Mouse (Mus musculus): ENCODE results near the gene Emg1. TPM values are rescaled to one million over a fixed set of nuclear protein-coding genes. Genes with fewer than 3 reads are reported as not detected.
A peak's percentile ranks its signal among the peaks of the same experiment; 100 is the strongest.

Emg1 gene
- total and polyA plus RNA-seq, 3 experiments, result 51.8 to 78.8 (median 71.4) TPM

- intact Hi-C loops (cut with DNase I), result loop anchor here (2.0 to 5.0 kb wide), 2 partner anchors 57 to 105 kb away; partner anchors contain the start of gene Spsb2
These were observed 9.7 kb downstream of the Emg1 start for GRCm38 (mm10) chr6:124702102-124702783.

GRCm38 (mm10) chr6:124701338-124701737 lies 10.6 kb downstream of the Emg1 start:
- TF ChIP-seq EP300 (IDR thresholded peaks at IDR 0.05; ENCODE audit: insufficient read depth, low read depth, low read length), result no peak
- no peak for TF ChIP-seq POLR2A (IDR thresholded peaks at IDR 0.05; ENCODE audit: insufficient read depth, low read depth, low read length)
- TF ChIP-seq CTCF (IDR thresholded peaks at IDR 0.05), result peak; percentile 39
- intact Hi-C loops (cut with DNase I), result loop anchor here (5.0 kb wide), 1 partner anchor 106 kb away; the partner anchor contains the start of gene Spsb2
- no peaks in the 10 kb centered on the region for H3K27me3 ChIP-seq (ENCODE audit: control insufficient read depth, insufficient read depth, low read length)
- H3K36me3 ChIP-seq (ENCODE audit: control insufficient read depth, insufficient read depth, low read length), result peaks cover 2% of the 10 kb centered on the region
- peaks cover 11% of the 10 kb centered on the region; the same call in 1 of the 2 replicates for H3K4me1 ChIP-seq (ENCODE audit: control insufficient read depth, insufficient read depth, low read length)
- 76% methylated on average over 8 of the region's 8 CpGs for WGBS
- DNase-seq, result no peak
- no peak overlapping the region for H3K27ac ChIP-seq
- no peak overlapping the region for H3K4me3 ChIP-seq
- no peak overlapping the region for H3K9ac ChIP-seq (ENCODE audit: low read depth, low read length)
- no peaks in the 10 kb centered on the region for H3K79me2 ChIP-seq (replicated peaks; ENCODE audit: control insufficient read depth, insufficient read depth, low read length)

More at GRCm38 (mm10) chr6:124702102-124702783, 9.7 kb downstream of the Emg1 start:
- peaks cover 2% of the 10 kb centered on the region for H3K36me3 ChIP-seq (ENCODE audit: control insufficient read depth, insufficient read depth, low read length)
- no peak overlapping the region for H3K4me3 ChIP-seq
- no peak for DNase-seq
- no peaks in the 10 kb centered on the region for H3K79me2 ChIP-seq (replicated peaks; ENCODE audit: control insufficient read depth, insufficient read depth, low read length)
- TF ChIP-seq POLR2A (IDR thresholded peaks at IDR 0.05; ENCODE audit: insufficient read depth, low read depth, low read length), result no peak
- TF ChIP-seq EP300 (IDR thresholded peaks at IDR 0.05; ENCODE audit: insufficient read depth, low read depth, low read length), result no peak
- H3K27me3 ChIP-seq (ENCODE audit: control insufficient read depth, insufficient read depth, low read length), result no peaks in the 10 kb centered on the region
- WGBS, result 88% methylated on average over 17 of the region's 17 CpGs
- no peak overlapping the region for H3K9ac ChIP-seq (ENCODE audit: low read depth, low read length)
- H3K4me1 ChIP-seq (ENCODE audit: control insufficient read depth, insufficient read depth, low read length), result peaks cover 6% of the 10 kb centered on the region; the same call in 1 of the 2 replicates
- no peak overlapping the region for H3K27ac ChIP-seq

GRCm38 (mm10) chr6:124699962-124700610 lies 11.9 kb downstream of the Emg1 start:
- peak; percentile 75 to 87 for DNase-seq
- H3K27me3 ChIP-seq (ENCODE audit: control insufficient read depth, insufficient read depth, low read length), result no peaks in the 10 kb centered on the region
- H3K4me3 ChIP-seq, result no peak overlapping the region
- TF ChIP-seq POLR2A (IDR thresholded peaks at IDR 0.05; ENCODE audit: insufficient read depth, low read depth, low read length), result no peak
- no peak for TF ChIP-seq CTCF (IDR thresholded peaks at IDR 0.05)
- 0 out of 2 replicates have a peak, but pooled peaks have one; percentile 70 for TF ChIP-seq EP300 (IDR thresholded peaks at IDR 0.05; ENCODE audit: insufficient read depth, low read depth, low read length)
- intact Hi-C loops (cut with DNase I), result loop anchor here (5.0 kb wide), 1 partner anchor 107 kb away; the partner anchor contains the start of gene Spsb2
- H3K27ac ChIP-seq, result peak overlapping the region; percentile 66
- WGBS, result 63% methylated on average over 11 of the region's 11 CpGs
- peaks cover 9% of the 10 kb centered on the region; the same call in 1 of the 2 replicates for H3K4me1 ChIP-seq (ENCODE audit: control insufficient read depth, insufficient read depth, low read length)
- peaks cover 2% of the 10 kb centered on the region; the same call in 1 of the 2 replicates for H3K36me3 ChIP-seq (ENCODE audit: control insufficient read depth, insufficient read depth, low read length)
- H3K79me2 ChIP-seq (replicated peaks; ENCODE audit: control insufficient read depth, insufficient read depth, low read length), result no peaks in the 10 kb centered on the region
- H3K9ac ChIP-seq (ENCODE audit: low read depth, low read length), result no peak overlapping the region

- Histone ChIP-seq H3K27ac (no peak overlapping the region; the same call in 1 of the 2 replicates), H3K79me2 (replicated peaks; ENCODE audit: control insufficient read depth, insufficient read depth, low read length) (no peaks in the 10 kb centered on the region), H3K4me1 (ENCODE audit: control insufficient read depth, insufficient read depth, low read length) (peaks cover 13% of the 10 kb centered on the region), H3K9ac (ENCODE audit: low read depth, low read length) (no peak overlapping the region), H3K27me3 (ENCODE audit: control insufficient read depth, insufficient read depth, low read length) (no peaks in the 10 kb centered on the region), H3K36me3 (ENCODE audit: control insufficient read depth, insufficient read depth, low read length) (peaks cover 2% of the 10 kb centered on the region; the same call in 1 of the 2 replicates), H3K4me3 (no peak overlapping the region)
- 93% methylated on average over 4 of the region's 4 CpGs for WGBS
- intact Hi-C loops (cut with DNase I), result no loop called here
- no peak for TF ChIP-seq POLR2A (IDR thresholded peaks at IDR 0.05; ENCODE audit: insufficient read depth, low read depth, low read length)
- no peak for TF ChIP-seq CTCF (IDR thresholded peaks at IDR 0.05)
- TF ChIP-seq EP300 (IDR thresholded peaks at IDR 0.05; ENCODE audit: insufficient read depth, low read depth, low read length), result no peak
- DNase-seq, result no peak
These were observed 12.6 kb downstream of the Emg1 start for GRCm38 (mm10) chr6:124699366-124699765.

GRCm38 (mm10) chr6:124698751-124699150 lies 13.2 kb downstream of the Emg1 start:
- whole genome bisulfite sequencing, result 87% methylated on average over 6 of the region's 6 CpGs
- Histone ChIP-seq H3K9ac (ENCODE audit: low read depth, low read length) (no peak overlapping the region), H3K4me3 (no peak overlapping the region), H3K36me3 (ENCODE audit: control insufficient read depth, insufficient read depth, low read length) (peaks cover 2% of the 10 kb centered on the region; the same call in 1 of the 2 replicates), H3K4me1 (ENCODE audit: control insufficient read depth, insufficient read depth, low read length) (peaks cover 16% of the 10 kb centered on the region), H3K27me3 (ENCODE audit: control insufficient read depth, insufficient read depth, low read length) (no peaks in the 10 kb centered on the region), H3K27ac (no peak overlapping the region), H3K79me2 (replicated peaks; ENCODE audit: control insufficient read depth, insufficient read depth, low read length) (no peaks in the 10 kb centered on the region)
- TF ChIP-seq POLR2A (IDR thresholded peaks at IDR 0.05; ENCODE audit: insufficient read depth, low read depth, low read length), result no peak
- TF ChIP-seq EP300 (IDR thresholded peaks at IDR 0.05; ENCODE audit: insufficient read depth, low read depth, low read length), result no peak
- TF ChIP-seq CTCF (IDR thresholded peaks at IDR 0.05), result no peak
- intact Hi-C loops (cut with DNase I), result no loop called here
- DNase-seq, result no peak

Data from heart, adult 2 months (tissue).